Mouse (Mus musculus) bone marrow, adult 2 months (tissue): Measurements from ENCODE around the gene Ptprg.

ENCODE experiments used
- CTCF ChIP-seq: fragments of 200-500 bp; IDR thresholded peaks from 2 replicates; pipeline ENCODE4 v1.5.1; 2011; ENCODE audit warnings: low read length, control low read depth; ENCODE audit not compliant: control insufficient read depth, insufficient read depth
- POLR2A ChIP-seq: fragments of 200-500 bp; IDR thresholded peaks from 2 replicates; pipeline ENCODE4 v1.6.1; 2011; ENCODE audit warnings: low read depth, mild to moderate bottlenecking, control low read depth, low read length, borderline replicate concordance; ENCODE audit not compliant: control insufficient read depth

DNA sequence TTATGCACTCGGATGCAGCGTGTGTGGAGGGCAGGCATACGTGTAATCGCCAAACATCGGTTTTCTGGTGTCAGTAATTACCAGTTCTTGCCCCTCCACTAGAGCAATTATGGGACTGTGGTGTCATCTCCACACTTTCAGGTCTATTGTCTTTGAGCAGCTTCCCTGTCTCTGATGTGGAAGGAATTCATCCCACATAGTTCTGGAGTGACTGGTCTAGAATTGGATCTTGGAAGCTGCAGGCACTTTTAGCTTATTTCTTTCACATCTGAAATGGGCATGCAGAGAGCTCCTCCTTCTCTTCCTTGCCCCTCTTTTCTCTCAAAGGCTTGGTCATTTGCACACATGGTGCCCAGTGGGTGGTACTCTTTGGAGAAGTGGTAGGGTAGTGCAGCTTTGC is 363.9 kb downstream of the Ptprg start:
- TF ChIP-seq CTCF (no peak), POLR2A (no peak)
